Mouse (Mus musculus): Measurements from ENCODE around the gene Parvg. TPM values are rescaled to one million over a fixed set of nuclear protein-coding genes. Genes with fewer than 3 reads are reported as not detected.

The Parvg gene
- 1.6 and 2.1 TPM in 2 replicates for polyA plus RNA-seq (2015; fragmentation: Nextera tagmentation; extraction: Ambion mirVana)

DNA sequence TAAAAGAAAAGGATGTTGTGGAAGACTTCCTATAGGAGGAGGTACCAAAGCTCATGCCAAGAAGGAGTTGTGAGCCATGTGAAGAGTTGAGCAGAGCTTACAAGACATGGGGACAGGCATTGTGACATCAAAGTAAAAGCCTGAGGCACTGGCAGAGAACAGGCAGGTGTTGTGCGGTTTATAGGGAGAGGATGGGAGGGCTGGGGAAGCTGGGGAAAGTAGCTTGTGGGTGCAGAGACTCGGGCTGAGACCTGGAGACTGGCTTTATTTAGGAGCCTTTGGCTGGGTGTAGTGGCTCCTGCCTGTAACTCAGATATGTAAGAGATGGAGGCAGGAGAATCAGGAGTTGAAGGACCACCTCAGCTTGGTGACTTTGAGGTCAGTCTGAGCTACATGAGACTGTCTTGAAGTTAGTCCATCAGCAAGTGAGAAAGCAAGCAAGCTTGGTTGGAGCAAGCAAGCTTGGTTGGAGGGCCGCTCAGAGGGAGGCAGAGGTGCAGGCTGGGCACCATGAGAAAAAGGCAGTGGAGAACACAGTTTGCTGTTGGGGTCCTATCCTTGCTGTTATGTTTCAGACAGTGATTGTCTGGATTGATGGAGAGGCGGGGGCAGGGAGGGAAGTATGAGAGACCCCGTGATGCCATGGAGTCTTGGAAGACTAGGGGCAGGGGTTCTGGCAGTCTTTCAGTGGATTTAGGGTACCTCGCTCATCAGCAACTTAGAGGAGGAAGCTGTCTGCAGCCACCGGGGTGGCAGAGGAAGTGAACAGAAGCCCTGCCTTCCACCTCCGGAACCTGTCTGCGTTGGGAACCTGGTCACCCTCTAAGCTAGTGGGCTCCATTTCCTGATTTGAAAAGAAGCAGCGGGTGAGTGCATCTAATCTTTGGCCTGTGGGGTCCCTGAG, at the start of gene Parvg:
Gene Parvg (plus strand): TSS at position 61 of the 904 bp plus-strand sequence.
- Histone ChIP-seq H3K4me1 (ENCODE audit: insufficient read depth, low read length) (peaks cover 14% of the 10 kb centered on the region), H3K36me3 (ENCODE audit: insufficient read depth, low read length) (no peaks in the 10 kb centered on the region), H3K4me2 (replicated peaks; ENCODE audit: low read depth, low read length) (no peak within 1 kb of the TSS), H3K9me3 (ENCODE audit: low read length) (no peaks in the 10 kb centered on the region), H3K4me3 (ENCODE audit: low read length) (no peak within 1 kb of the TSS), H3K27me3 (ENCODE audit: insufficient read depth, low read length) (no peaks in the 10 kb centered on the region), H3K27ac (ENCODE audit: low read length) (no peak within 1 kb of the TSS), H3K9ac (replicated peaks; ENCODE audit: low read length) (no peak within 1 kb of the TSS)
- ATAC-seq (ENCODE audit: low FRiP score, low TSS enrichment), result no peak
- 77% methylated on average over 10 of the region's 10 CpGs for WGBS

DNA sequence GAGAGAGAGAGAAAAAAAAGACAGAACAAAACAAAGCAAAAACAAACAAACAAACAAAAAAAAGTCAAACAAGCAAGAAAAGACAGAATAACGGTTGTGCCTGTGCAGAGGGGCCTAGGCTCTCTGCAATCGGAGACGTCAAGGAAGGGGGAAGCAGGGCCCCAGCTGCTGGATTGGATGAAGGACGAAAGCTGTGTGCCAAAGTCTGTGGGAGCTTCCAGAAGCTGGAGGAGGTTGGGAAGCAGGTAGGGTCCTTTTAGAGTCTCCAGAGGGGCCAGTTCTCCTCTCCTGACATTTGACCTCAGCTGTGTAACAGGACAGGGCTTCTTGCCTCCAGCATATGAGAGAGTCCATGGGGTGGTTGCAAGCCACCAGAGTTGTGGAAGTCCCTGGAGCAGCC, 47.8 kb upstream of the Parvg start:
- no peak overlapping the region for H3K4me2 ChIP-seq (replicated peaks; ENCODE audit: low read depth, low read length)
- no peaks in the 10 kb centered on the region for H3K27me3 ChIP-seq (ENCODE audit: insufficient read depth, low read length)
- no peaks in the 10 kb centered on the region for H3K9me3 ChIP-seq (ENCODE audit: low read length)
- no peak for ATAC-seq (ENCODE audit: low FRiP score, low TSS enrichment)
- no peak overlapping the region for H3K27ac ChIP-seq (ENCODE audit: low read length)
- no peaks in the 10 kb centered on the region for H3K36me3 ChIP-seq (ENCODE audit: insufficient read depth, low read length)
- no peak overlapping the region for H3K9ac ChIP-seq (replicated peaks; ENCODE audit: low read length)
- H3K4me1 ChIP-seq (ENCODE audit: insufficient read depth, low read length), result peaks cover 8% of the 10 kb centered on the region; the same call in 1 of the 2 replicates
- no peak overlapping the region for H3K4me3 ChIP-seq (ENCODE audit: low read length)
- WGBS, result 66% methylated on average over 4 of the region's 4 CpGs

DNA sequence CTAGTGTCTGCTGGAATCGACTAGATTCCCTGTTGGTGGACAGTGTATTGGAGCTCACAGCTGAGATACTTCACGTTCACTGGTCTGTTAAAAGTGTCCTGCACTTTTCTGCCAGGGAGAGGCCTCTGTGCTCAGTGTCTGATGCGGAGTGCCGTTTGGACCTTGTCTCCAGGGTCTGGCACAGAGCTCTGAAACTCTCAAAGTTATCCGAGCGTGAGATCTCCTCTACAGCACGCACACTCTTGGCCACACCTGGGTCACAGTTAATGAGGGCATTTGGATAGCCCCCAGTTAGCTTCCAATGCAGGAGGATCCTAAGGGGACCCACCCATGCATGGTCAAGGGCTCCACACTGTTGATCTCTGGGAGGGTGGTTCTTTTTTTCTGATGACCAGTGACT, 45.7 kb upstream of the Parvg start:
- ATAC-seq (ENCODE audit: low FRiP score, low TSS enrichment), result peak; percentile 87
- Histone ChIP-seq H3K9ac (replicated peaks; ENCODE audit: low read length) (no peak overlapping the region), H3K4me3 (ENCODE audit: low read length) (no peak overlapping the region), H3K4me1 (ENCODE audit: insufficient read depth, low read length) (peaks cover 8% of the 10 kb centered on the region; the same call in 1 of the 2 replicates), H3K27ac (ENCODE audit: low read length) (no peak overlapping the region), H3K27me3 (ENCODE audit: insufficient read depth, low read length) (no peaks in the 10 kb centered on the region), H3K4me2 (replicated peaks; ENCODE audit: low read depth, low read length) (no peak overlapping the region), H3K9me3 (ENCODE audit: low read length) (no peaks in the 10 kb centered on the region), H3K36me3 (ENCODE audit: insufficient read depth, low read length) (no peaks in the 10 kb centered on the region)
- WGBS, result 40% methylated on average over 7 of the region's 7 CpGs

DNA sequence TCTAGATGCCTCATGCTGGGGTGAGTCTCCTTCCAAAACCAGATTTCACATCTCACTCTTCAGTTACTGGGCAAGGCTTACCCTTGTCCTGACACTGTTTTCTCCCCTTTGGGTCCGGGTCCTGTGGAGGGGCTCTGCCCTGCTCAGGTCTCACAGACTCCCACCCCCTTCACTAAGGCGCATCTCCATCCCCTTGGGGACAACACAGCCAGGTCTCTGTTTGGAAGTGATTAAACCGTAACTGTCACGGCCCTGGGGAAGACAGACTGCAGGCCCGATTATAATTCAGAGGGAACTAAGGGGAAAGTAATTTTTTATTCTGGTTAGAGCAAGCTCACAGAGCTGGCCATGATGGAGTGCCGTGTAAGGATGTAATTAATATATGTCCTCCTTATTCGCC, 45.2 kb upstream of the Parvg start:
- ATAC-seq (ENCODE audit: low FRiP score, low TSS enrichment), result no peak
- Histone ChIP-seq H3K9me3 (ENCODE audit: low read length) (no peaks in the 10 kb centered on the region), H3K36me3 (ENCODE audit: insufficient read depth, low read length) (no peaks in the 10 kb centered on the region), H3K9ac (replicated peaks; ENCODE audit: low read length) (no peak overlapping the region), H3K27ac (ENCODE audit: low read length) (0 out of 2 replicates have a peak overlapping the region, but pooled peaks have one; percentile 18), H3K4me1 (ENCODE audit: insufficient read depth, low read length) (peaks cover 8% of the 10 kb centered on the region; the same call in 1 of the 2 replicates), H3K27me3 (ENCODE audit: insufficient read depth, low read length) (no peaks in the 10 kb centered on the region), H3K4me2 (replicated peaks; ENCODE audit: low read depth, low read length) (no peak overlapping the region), H3K4me3 (ENCODE audit: low read length) (no peak overlapping the region)
- WGBS, result 51% methylated on average over 7 of the region's 7 CpGs

DNA sequence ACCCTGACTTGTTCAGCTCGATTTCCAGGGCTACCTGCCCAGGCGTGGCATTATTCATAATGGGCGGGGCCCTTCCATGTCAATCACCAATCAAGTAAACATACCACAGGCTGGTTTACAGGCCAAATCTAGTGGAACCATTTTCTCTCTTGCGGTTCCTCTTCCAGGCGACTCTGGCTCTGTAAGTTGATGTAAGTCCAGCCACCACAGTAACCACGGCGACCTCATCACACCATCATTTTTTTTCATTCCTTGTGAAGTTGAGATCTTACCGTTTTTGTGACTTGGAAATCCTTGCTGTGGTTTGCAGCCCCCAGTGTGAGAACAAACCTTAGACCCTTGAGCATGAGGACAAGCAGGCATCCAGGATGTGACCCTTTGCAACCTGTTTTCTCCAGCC, 43.5 kb upstream of the Parvg start:
- Histone ChIP-seq H3K27me3 (ENCODE audit: insufficient read depth, low read length) (no peaks in the 10 kb centered on the region), H3K4me2 (replicated peaks; ENCODE audit: low read depth, low read length) (no peak overlapping the region), H3K36me3 (ENCODE audit: insufficient read depth, low read length) (no peaks in the 10 kb centered on the region), H3K4me1 (ENCODE audit: insufficient read depth, low read length) (peaks cover 8% of the 10 kb centered on the region; the same call in 1 of the 2 replicates), H3K9me3 (ENCODE audit: low read length) (0 out of 2 replicates have a peak, but pooled peaks cover 3% of the 10 kb centered on the region), H3K9ac (replicated peaks; ENCODE audit: low read length) (no peak overlapping the region), H3K4me3 (ENCODE audit: low read length) (no peak overlapping the region), H3K27ac (ENCODE audit: low read length) (no peak overlapping the region)
- no peak for ATAC-seq (ENCODE audit: low FRiP score, low TSS enrichment)
- 82% methylated on average over 8 of the region's 8 CpGs for WGBS

DNA sequence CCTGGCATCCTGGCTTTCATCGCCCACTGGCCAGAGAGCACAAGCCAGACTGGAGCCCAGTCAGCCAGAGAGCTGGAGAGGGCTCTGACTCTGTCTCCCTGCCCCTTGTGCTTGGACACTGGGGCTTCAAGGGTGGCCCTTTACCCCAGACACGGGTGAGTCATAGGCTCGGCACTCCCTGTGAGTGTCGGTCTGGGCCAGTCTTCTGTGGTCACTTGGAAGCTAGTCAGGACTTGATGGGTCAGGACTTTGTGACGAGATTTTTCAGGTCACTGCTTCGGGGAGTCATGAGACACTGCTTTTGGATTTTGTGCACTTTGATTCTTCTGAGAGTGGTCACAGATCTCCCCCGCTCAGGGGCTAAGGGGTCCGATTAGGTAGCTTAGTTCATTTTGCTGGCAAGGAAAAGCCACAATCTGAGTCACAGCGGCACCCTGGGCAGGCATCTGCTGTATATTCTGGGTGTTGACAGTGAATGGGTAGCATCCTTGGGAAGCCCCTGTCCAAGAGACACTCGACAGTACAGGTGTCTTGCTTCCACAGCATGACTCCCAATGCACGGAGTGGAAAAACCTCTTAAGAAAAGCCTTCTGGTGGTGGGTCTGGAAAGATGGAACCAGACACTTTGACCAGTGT, 43.0 kb upstream of the Parvg start:
- H3K9ac ChIP-seq (replicated peaks; ENCODE audit: low read length), result no peak overlapping the region
- 81% methylated on average over 11 of the region's 11 CpGs for WGBS
- no peak for ATAC-seq (ENCODE audit: low FRiP score, low TSS enrichment)

DNA sequence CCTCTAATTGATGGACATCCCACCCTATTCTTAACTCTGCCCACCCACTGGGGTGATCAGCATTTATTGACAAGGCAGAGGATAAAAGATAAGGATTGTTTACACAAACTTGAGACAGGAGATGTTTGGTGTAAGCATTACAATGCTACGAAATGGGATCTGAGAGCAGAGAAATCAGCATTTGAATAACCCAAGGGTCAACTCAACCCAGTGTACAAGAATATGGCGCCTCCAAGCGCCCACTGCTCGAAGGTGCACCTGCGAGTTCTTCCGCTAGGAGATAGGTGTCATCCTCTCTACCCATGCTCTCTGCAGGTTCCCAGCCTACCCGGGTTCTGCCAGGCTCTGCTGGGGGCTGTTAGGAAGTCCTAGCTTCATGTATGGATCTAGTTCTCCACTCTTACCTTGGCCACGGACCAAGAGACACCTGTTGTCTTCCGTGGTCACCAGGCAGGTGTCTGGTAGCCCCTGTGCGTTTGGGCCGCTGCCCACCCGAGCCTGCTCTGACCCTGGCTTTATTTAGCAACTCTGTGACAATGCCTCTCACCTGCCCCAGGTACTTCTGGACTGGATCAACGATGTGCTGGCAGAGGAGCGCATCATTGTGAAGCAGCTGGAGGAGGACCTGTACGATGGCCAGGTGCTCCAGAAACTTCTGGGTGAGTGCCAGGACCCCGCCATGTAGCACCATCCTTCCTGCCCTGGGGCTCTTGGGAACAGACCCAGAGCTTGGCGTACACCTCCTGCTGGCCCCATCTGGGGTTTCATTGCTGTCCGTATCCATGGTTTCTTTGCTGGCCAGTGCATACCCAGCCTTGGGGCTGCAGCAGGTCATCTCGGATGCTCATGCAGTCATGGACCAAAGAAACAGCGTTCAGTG, 41.4 kb upstream of the Parvg start:
- Histone ChIP-seq H3K4me1 (ENCODE audit: insufficient read depth, low read length) (peaks cover 8% of the 10 kb centered on the region; the same call in 1 of the 2 replicates), H3K36me3 (ENCODE audit: insufficient read depth, low read length) (no peaks in the 10 kb centered on the region), H3K27me3 (ENCODE audit: insufficient read depth, low read length) (no peaks in the 10 kb centered on the region), H3K9me3 (ENCODE audit: low read length) (0 out of 2 replicates have a peak, but pooled peaks cover 3% of the 10 kb centered on the region), H3K4me3 (ENCODE audit: low read length) (no peak overlapping the region), H3K9ac (replicated peaks; ENCODE audit: low read length) (no peak overlapping the region), H3K4me2 (replicated peaks; ENCODE audit: low read depth, low read length) (no peak overlapping the region), H3K27ac (ENCODE audit: low read length) (no peak overlapping the region)
- WGBS, result 84% methylated on average over 20 of the region's 20 CpGs
- no peak for ATAC-seq (ENCODE audit: low FRiP score, low TSS enrichment)

More for the DNA sequence above, 43.0 kb upstream of the Parvg start:
- Histone ChIP-seq H3K27me3 (ENCODE audit: insufficient read depth, low read length) (no peaks in the 10 kb centered on the region), H3K4me3 (ENCODE audit: low read length) (no peak overlapping the region), H3K27ac (ENCODE audit: low read length) (no peak overlapping the region), H3K36me3 (ENCODE audit: insufficient read depth, low read length) (no peaks in the 10 kb centered on the region), H3K4me2 (replicated peaks; ENCODE audit: low read depth, low read length) (no peak overlapping the region), H3K4me1 (ENCODE audit: insufficient read depth, low read length) (peaks cover 8% of the 10 kb centered on the region; the same call in 1 of the 2 replicates), H3K9me3 (ENCODE audit: low read length) (0 out of 2 replicates have a peak, but pooled peaks cover 3% of the 10 kb centered on the region)

DNA sequence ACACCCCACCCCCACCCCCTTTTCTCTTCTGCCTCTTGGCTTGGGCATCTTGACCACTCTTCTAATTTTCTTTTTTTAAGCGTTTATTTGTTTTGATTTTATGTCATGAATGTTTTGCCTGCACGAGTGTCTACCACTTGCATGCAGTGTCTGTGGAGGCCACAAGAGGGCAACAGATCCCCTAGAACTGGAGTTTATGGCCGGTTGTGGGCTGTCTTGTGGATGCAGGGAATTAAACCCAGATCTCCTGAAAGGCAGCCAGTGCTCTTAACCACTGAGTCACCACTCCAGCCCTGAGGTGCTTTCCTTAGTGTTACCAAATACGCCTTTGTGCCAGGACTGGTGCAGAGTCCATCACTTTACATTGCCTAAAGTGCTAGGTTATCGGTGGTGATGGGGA, 39.8 kb upstream of the Parvg start:
- Histone ChIP-seq H3K4me2 (replicated peaks; ENCODE audit: low read depth, low read length) (no peak overlapping the region), H3K4me3 (ENCODE audit: low read length) (no peak overlapping the region), H3K27me3 (ENCODE audit: insufficient read depth, low read length) (no peaks in the 10 kb centered on the region), H3K9me3 (ENCODE audit: low read length) (0 out of 2 replicates have a peak, but pooled peaks cover 3% of the 10 kb centered on the region), H3K9ac (replicated peaks; ENCODE audit: low read length) (no peak overlapping the region), H3K36me3 (ENCODE audit: insufficient read depth, low read length) (no peaks in the 10 kb centered on the region), H3K27ac (ENCODE audit: low read length) (no peak overlapping the region), H3K4me1 (ENCODE audit: insufficient read depth, low read length) (no peaks in the 10 kb centered on the region)
- WGBS, result 68% methylated on average over 5 of the region's 5 CpGs
- no peak for ATAC-seq (ENCODE audit: low FRiP score, low TSS enrichment)

DNA sequence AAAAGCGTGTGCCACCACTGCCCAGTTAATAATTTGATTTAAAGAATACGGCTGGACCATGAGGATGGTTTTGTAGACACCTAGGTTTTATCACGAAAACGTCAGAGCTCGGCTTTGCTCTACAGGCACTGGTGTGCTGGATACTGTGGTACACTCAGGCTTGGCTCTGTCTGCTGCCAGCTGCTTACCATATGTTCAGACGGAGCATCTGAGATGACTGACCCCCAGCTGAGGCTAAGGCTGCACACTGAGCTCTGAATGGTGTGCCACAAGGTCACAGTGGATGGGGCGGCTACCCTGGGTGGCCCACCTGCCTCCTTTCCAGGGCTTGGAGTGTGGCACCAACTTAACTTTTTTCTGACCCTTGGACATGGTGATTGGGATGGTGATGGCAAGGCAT, 38.4 kb upstream of the Parvg start:
- no peaks in the 10 kb centered on the region for H3K27me3 ChIP-seq (ENCODE audit: insufficient read depth, low read length)
- 0 out of 2 replicates have a peak, but pooled peaks cover 2% of the 10 kb centered on the region for H3K4me1 ChIP-seq (ENCODE audit: insufficient read depth, low read length)
- H3K4me3 ChIP-seq (ENCODE audit: low read length), result no peak overlapping the region
- H3K4me2 ChIP-seq (replicated peaks; ENCODE audit: low read depth, low read length), result no peak overlapping the region
- WGBS, result 84% methylated on average over 7 of the region's 7 CpGs
- H3K36me3 ChIP-seq (ENCODE audit: insufficient read depth, low read length), result no peaks in the 10 kb centered on the region
- ATAC-seq (ENCODE audit: low FRiP score, low TSS enrichment), result no peak
- H3K9me3 ChIP-seq (ENCODE audit: low read length), result 0 out of 2 replicates have a peak, but pooled peaks cover 3% of the 10 kb centered on the region
- H3K27ac ChIP-seq (ENCODE audit: low read length), result no peak overlapping the region
- H3K9ac ChIP-seq (replicated peaks; ENCODE audit: low read length), result no peak overlapping the region

All from kidney, embryonic 16.5 days (tissue).